Mouse (Mus musculus): ENCODE data around the gene Olfr266. TPM values are rescaled to one million over a fixed set of nuclear protein-coding genes. Genes with fewer than 3 reads are reported as not detected.

Olfr266 gene
- not detected in 2 replicates for polyA plus RNA-seq (2012; rRNA removed)

GRCm38 (mm10) chr3:106826187-106826586, at the start of gene Olfr266:
TSS of gene Olfr266 (minus strand) at chr3:106826287.

GRCm38 (mm10) chr3:106789930-106790329, 36.2 kb downstream of the Olfr266 start, which contains the start of gene Cd53:
TSS of gene Cd53 (minus strand) at chr3:106790149.

Other genes with a start within 250 kb of the Olfr266 start
- 0.77 and 1.3 TPM in 2 replicates for gene Lrif1, start 141.3 kb downstream of the Olfr266 start, polyA plus RNA-seq (2012; rRNA removed)
- 2.5 and 3.0 TPM in 2 replicates for gene Cd53, start 36.1 kb downstream of the Olfr266 start, polyA plus RNA-seq (2012; rRNA removed)
- gene Kcna3, start 209.9 kb upstream of the Olfr266 start, polyA plus RNA-seq (2012; rRNA removed): 1.7 and 1.8 TPM in 2 replicates

Data from colon, adult 2 months (tissue).